Mouse (Mus musculus) left cerebral cortex, adult 11 months (tissue): Measurements from ENCODE around the gene Rlf.
A peak's percentile ranks its signal among the peaks of the same experiment; 100 is the strongest.

Source experiments
- DNase-seq: peaks from one replicate; pipeline ENCODE4 v3.0.0; 2022; ENCODE audit warnings: low spot score

The Rlf gene

GRCm38 (mm10) chr4:121214793-121215304 is at the start of gene Rlf:
TSS of gene Rlf (minus strand) at chr4:121215084.
- peak; percentile 98 for DNase-seq

- DNase-seq = no peak
Measured at GRCm38 (mm10) chr4:121241612-121242000, 26.7 kb upstream of the Rlf start.

- DNase-seq = no peak
Measured at GRCm38 (mm10) chr4:121240637-121241611, 26.0 kb upstream of the Rlf start.

GRCm38 (mm10) chr4:121239878-121240277 is 25.0 kb upstream of the Rlf start:
- DNase-seq = no peak

- DNase-seq = no peak
Measured at GRCm38 (mm10) chr4:121231772-121232414, 17.0 kb upstream of the Rlf start.

- no peak for DNase-seq
Measured at GRCm38 (mm10) chr4:121230943-121231614, 16.2 kb upstream of the Rlf start.

- no peak for DNase-seq
Measured at GRCm38 (mm10) chr4:121227072-121227471, 12.2 kb upstream of the Rlf start.

GRCm38 (mm10) chr4:121225177-121225576 is 10.3 kb upstream of the Rlf start:
- DNase-seq = no peak

GRCm38 (mm10) chr4:121223136-121223535 is 8.3 kb upstream of the Rlf start:
- DNase-seq = no peak

GRCm38 (mm10) chr4:121216216-121216615 is 1.3 kb upstream of the Rlf start:
- DNase-seq = no peak

GRCm38 (mm10) chr4:121215489-121215888 is 605 bp upstream of the Rlf start:
- DNase-seq = no peak

GRCm38 (mm10) chr4:121213936-121214792 is 720 bp downstream of the Rlf start:
- DNase-seq = peak; percentile 22

GRCm38 (mm10) chr4:121208911-121209310 is 6.0 kb downstream of the Rlf start:
- DNase-seq = no peak

GRCm38 (mm10) chr4:121197856-121198255 is 17.0 kb downstream of the Rlf start:
- DNase-seq = no peak

GRCm38 (mm10) chr4:121196995-121197394 is 17.9 kb downstream of the Rlf start:
- DNase-seq = no peak

- no peak for DNase-seq
Measured at GRCm38 (mm10) chr4:121196205-121196604, 18.7 kb downstream of the Rlf start.

- DNase-seq = no peak
Measured at GRCm38 (mm10) chr4:121194736-121195135, 20.1 kb downstream of the Rlf start.

- DNase-seq = no peak
Measured at GRCm38 (mm10) chr4:121192306-121192705, 22.6 kb downstream of the Rlf start.

- no peak for DNase-seq
Measured at GRCm38 (mm10) chr4:121189341-121189740, 25.5 kb downstream of the Rlf start.

GRCm38 (mm10) chr4:121179669-121180068 is 35.2 kb downstream of the Rlf start:
- no peak for DNase-seq

GRCm38 (mm10) chr4:121167656-121168055 is 47.2 kb downstream of the Rlf start:
- no peak for DNase-seq
